Mouse (Mus musculus): ENCODE results near the gene Gm20388. TPM values are rescaled to one million over a fixed set of nuclear protein-coding genes. Genes with fewer than 3 reads are reported as not detected.

Gene Gm20388
- polyA plus RNA-seq, 1 experiment = 0.36 TPM

DNA sequence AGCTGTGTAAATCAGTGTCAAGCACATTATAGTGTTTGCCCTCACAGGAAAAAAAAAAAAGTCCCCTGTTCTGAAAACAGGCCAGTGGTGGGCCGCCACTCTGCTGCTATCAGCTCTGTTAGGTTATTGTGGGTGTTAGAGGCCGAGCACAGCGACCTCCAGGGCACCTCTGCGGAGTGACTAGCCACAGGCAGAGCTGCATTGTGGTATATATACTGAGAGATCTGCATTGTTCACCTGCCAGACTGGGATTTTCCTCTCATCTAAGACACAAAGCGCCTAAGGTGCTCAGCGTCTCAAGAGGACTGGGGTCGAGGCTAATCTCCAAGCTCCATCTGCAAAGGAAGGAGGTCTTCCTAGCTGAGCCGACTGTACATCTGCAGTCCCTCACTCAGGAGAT is 252.7 kb downstream of the Gm20388 start:
- no peaks in the 10 kb centered on the region for H3K36me3 ChIP-seq (ENCODE audit: control insufficient read depth)
- H3K9me3 ChIP-seq (ENCODE audit: control insufficient read depth, low read length) = no peaks in the 10 kb centered on the region
- TF ChIP-seq GATA1 (IDR thresholded peaks at IDR 0.05; ENCODE audit: low read length) (no peak), TAL1 (IDR thresholded peaks at IDR 0.05; ENCODE audit: low read length) (no peak)
- no peaks in the 10 kb centered on the region; the same call in 1 of the 2 replicates for H3K27me3 ChIP-seq (ENCODE audit: control insufficient read depth)
- no peak overlapping the region for H3K4me3 ChIP-seq (replicated peaks)
- H3K4me1 ChIP-seq (ENCODE audit: control insufficient read depth) = no peaks in the 10 kb centered on the region

DNA sequence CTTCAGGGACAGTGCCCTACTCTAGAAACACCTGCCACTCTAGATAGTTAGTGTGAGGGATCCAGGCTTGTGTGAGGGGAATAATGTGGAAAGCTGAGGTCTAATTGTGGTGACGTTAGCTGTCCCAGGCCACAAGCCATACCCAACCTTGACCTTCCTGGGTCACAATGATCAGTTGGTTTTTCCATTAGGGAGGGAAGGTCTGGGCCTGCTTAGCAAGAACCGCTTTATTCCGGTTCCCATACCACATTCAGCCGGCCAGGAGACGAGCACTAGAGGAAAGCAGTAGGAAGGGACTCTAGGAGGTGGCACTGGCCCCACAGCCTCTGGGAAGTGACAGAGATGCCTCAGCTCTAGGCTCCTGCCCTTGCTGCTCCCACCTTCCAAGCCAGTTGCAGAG is 253.4 kb downstream of the Gm20388 start:
- no peaks in the 10 kb centered on the region for H3K9me3 ChIP-seq (ENCODE audit: control insufficient read depth, low read length)
- TF ChIP-seq TAL1 (IDR thresholded peaks at IDR 0.05; ENCODE audit: low read length) = no peak
- no peak for TF ChIP-seq GATA1 (IDR thresholded peaks at IDR 0.05; ENCODE audit: low read length)
- no peaks in the 10 kb centered on the region for H3K36me3 ChIP-seq (ENCODE audit: control insufficient read depth)
- no peak overlapping the region for H3K4me3 ChIP-seq (replicated peaks)
- H3K27me3 ChIP-seq (ENCODE audit: control insufficient read depth) = no peaks in the 10 kb centered on the region; the same call in 1 of the 2 replicates
- no peaks in the 10 kb centered on the region for H3K4me1 ChIP-seq (ENCODE audit: control insufficient read depth)

DNA sequence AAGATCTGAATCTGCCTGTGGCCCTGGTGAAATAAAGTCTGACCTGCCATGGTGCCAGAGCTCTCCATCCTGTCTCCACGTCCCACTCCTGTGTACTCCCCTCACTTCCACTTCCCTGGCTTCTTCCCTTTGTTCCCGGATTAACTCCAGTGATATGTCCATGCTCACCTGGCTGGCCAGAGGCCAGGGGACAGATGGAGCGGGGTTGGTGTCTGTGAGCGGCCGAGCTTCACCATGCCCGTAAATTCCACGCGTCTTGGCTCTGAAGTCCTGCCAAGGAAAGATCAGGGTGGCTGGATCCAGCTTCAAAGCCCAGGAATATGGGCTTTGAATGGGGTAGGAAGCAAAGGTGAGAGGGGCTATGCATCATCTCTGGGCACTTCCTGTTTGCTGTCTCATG is 256.5 kb downstream of the Gm20388 start:
- Histone ChIP-seq H3K4me1 (ENCODE audit: control insufficient read depth) (no peaks in the 10 kb centered on the region), H3K27me3 (ENCODE audit: control insufficient read depth) (peaks cover 3% of the 10 kb centered on the region), H3K9me3 (ENCODE audit: control insufficient read depth, low read length) (no peaks in the 10 kb centered on the region), H3K36me3 (ENCODE audit: control insufficient read depth) (no peaks in the 10 kb centered on the region), H3K4me3 (replicated peaks) (no peak overlapping the region)
- TF ChIP-seq TAL1 (IDR thresholded peaks at IDR 0.05; ENCODE audit: low read length) = no peak
- no peak for TF ChIP-seq GATA1 (IDR thresholded peaks at IDR 0.05; ENCODE audit: low read length)

DNA sequence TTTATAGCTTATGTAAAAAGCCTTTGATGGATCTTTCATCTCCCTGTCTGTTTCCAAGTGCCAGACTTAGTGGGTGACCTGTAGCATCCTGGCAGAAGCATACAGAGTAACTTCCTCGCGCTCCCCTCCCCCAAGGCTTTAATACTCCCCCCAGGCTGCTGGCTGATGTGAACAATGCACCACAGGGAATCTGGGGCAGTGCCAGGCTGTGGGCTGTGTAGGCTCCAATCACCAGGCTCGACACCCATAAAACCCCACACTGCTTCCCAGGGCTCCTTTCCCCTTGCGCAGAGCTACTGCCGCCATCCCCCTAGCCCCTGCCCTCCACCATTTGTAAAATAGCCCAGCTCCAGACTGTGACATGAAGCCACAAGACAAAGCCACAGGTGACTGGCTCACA is 257.2 kb downstream of the Gm20388 start:
- Histone ChIP-seq H3K27me3 (ENCODE audit: control insufficient read depth) (peaks cover 3% of the 10 kb centered on the region), H3K4me1 (ENCODE audit: control insufficient read depth) (no peaks in the 10 kb centered on the region), H3K9me3 (ENCODE audit: control insufficient read depth, low read length) (no peaks in the 10 kb centered on the region), H3K4me3 (replicated peaks) (no peak overlapping the region), H3K36me3 (ENCODE audit: control insufficient read depth) (no peaks in the 10 kb centered on the region)
- TF ChIP-seq GATA1 (IDR thresholded peaks at IDR 0.05; ENCODE audit: low read length) = no peak
- TF ChIP-seq TAL1 (IDR thresholded peaks at IDR 0.05; ENCODE audit: low read length) = no peak

DNA sequence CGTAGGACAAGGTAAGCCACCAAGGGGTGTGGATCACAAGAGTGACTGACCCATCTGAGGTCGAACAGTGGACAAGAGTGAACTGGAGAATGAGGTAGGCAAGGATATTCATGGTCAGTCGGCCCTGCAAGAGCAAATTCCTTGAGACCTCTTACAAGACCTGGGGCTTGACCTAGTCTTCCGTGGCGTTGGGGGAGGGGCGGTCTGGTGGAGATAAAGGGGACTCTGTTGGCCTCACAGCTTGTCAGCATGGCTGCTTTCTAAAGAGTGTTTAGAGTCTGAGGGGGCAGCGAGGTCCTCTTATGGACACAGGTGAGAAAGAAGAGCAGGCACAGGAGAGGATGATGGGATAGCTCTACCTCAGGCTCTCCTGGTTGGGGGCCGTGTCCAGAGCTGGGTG is 258.5 kb downstream of the Gm20388 start:
- no peaks in the 10 kb centered on the region for H3K4me1 ChIP-seq (ENCODE audit: control insufficient read depth)
- TF ChIP-seq TAL1 (IDR thresholded peaks at IDR 0.05; ENCODE audit: low read length) = no peak
- TF ChIP-seq GATA1 (IDR thresholded peaks at IDR 0.05; ENCODE audit: low read length) = no peak
- H3K4me3 ChIP-seq (replicated peaks) = no peak overlapping the region
- H3K9me3 ChIP-seq (ENCODE audit: control insufficient read depth, low read length) = no peaks in the 10 kb centered on the region
- H3K27me3 ChIP-seq (ENCODE audit: control insufficient read depth) = peaks cover 3% of the 10 kb centered on the region
- no peaks in the 10 kb centered on the region for H3K36me3 ChIP-seq (ENCODE audit: control insufficient read depth)

DNA sequence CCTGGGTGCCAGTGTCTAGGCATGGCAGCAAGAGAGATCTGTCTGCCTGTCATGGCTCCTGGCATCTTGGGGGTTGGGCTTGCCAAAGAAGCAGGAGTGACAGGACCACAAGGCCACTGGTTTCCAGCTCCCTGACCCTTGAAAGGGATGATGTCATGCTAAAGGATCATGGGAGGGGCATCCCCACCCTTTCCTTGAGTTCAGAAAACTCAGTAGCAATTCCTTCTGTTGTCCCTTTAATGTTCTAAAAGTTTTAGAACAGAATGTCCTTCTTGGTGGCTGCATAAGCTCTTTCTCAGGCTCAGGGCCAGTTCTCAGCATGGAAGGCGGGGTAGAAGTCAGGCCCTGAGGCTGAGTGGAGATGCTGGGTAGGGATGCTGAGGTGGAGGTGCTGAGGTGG is 262.6 kb downstream of the Gm20388 start:
- Histone ChIP-seq H3K4me3 (replicated peaks) (no peak overlapping the region), H3K36me3 (ENCODE audit: control insufficient read depth) (no peaks in the 10 kb centered on the region), H3K27me3 (ENCODE audit: control insufficient read depth) (peaks cover 34% of the 10 kb centered on the region), H3K4me1 (ENCODE audit: control insufficient read depth) (no peaks in the 10 kb centered on the region), H3K9me3 (ENCODE audit: control insufficient read depth, low read length) (no peaks in the 10 kb centered on the region)
- TF ChIP-seq TAL1 (IDR thresholded peaks at IDR 0.05; ENCODE audit: low read length) (no peak), GATA1 (IDR thresholded peaks at IDR 0.05; ENCODE audit: low read length) (no peak)

DNA sequence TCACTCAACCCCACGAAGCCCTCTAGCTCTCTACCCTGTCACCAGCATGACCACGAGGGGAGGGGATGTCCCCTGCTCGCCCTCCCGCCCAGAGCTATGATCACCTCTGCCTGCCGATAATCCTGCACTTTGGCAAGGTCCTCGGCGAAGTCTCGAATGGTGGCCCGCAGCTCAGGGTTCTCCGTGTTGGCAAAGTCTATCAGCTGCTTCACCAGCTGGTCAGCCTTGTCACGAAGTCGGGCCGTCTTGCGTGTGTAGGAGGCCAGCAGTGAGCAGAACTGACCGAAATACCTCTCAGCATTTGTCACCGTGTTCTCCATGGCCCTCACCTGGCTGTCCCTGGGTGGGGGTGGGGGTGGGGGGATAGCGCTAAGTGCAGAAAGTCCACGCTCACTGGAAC is 264.0 kb downstream of the Gm20388 start:
- H3K4me1 ChIP-seq (ENCODE audit: control insufficient read depth) = peaks cover 3% of the 10 kb centered on the region; the same call in 1 of the 2 replicates
- H3K27me3 ChIP-seq (ENCODE audit: control insufficient read depth) = peaks cover 37% of the 10 kb centered on the region
- H3K4me3 ChIP-seq (replicated peaks) = no peak overlapping the region
- no peak for TF ChIP-seq GATA1 (IDR thresholded peaks at IDR 0.05; ENCODE audit: low read length)
- no peak for TF ChIP-seq TAL1 (IDR thresholded peaks at IDR 0.05; ENCODE audit: low read length)
- H3K36me3 ChIP-seq (ENCODE audit: control insufficient read depth) = no peaks in the 10 kb centered on the region
- no peaks in the 10 kb centered on the region for H3K9me3 ChIP-seq (ENCODE audit: control insufficient read depth, low read length)

DNA sequence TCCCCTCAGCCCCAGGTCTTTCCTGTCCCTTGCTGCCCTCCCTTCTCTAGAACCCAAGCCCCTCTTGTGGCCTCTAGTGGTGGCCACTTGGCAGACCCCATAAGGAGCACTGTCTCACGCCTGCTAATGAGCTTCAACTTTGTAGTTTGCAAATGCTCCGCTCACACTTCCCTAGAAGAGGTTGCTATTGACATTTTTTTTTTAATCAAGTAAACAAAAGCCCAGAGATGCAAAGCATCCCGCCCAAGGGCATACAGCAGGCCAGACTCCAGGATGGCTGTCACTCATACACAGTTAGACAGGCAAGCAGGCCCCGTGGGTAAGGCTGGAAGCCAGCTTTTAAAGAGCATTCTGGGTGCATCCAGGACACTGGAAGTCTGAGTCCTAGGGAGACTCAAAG is 266.0 kb downstream of the Gm20388 start:
- Histone ChIP-seq H3K4me3 (replicated peaks) (no peak overlapping the region), H3K9me3 (ENCODE audit: control insufficient read depth, low read length) (no peaks in the 10 kb centered on the region), H3K27me3 (ENCODE audit: control insufficient read depth) (peaks cover 37% of the 10 kb centered on the region), H3K36me3 (ENCODE audit: control insufficient read depth) (no peaks in the 10 kb centered on the region), H3K4me1 (ENCODE audit: control insufficient read depth) (peaks cover 3% of the 10 kb centered on the region; the same call in 1 of the 2 replicates)
- TF ChIP-seq GATA1 (IDR thresholded peaks at IDR 0.05; ENCODE audit: low read length) (no peak), TAL1 (IDR thresholded peaks at IDR 0.05; ENCODE audit: low read length) (no peak)

DNA sequence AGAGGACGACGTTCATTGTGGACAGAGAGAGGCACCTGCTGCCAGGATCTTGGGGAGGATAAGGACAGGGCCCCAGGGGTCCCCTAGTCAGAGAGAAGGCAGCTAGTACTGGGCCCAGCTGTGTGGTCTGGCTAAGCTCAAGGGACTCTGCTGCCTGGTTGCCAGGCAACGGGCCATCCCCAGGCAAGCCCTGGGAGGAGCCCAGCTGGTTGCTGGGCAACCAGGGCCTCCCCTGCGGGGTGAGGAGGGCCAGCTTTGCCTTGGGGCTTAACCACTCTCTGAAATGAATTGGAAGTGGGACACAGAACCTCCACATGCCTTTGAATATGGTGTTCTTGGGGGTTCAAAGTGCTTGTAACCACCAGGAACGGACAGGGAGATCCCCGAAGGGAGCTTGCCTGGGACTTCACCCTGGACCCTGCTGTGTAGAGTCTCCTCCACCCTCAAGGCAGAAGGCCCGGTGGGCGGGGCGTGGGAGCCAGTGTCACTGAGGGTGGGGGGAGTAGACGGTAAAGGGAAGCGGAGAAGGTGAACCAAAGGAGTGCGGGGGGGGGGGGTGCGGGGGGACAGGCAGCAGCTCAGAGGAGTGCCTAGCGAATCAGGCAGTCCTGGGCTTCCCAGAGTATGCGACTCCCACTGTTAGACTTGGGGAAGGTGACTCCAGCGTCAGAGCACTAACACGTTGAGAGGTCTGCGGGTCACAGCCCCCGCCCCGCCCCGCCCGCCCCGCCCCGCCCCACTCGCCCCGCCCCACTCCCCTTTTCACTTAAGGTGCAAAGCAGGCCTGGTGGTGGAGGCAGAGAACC is 266.9 kb downstream of the Gm20388 start, which contains the start of gene Fam92b:
Gene Fam92b (minus strand): TSS at position 149 of the 806 bp plus-strand sequence.
- Histone ChIP-seq H3K36me3 (ENCODE audit: control insufficient read depth) (no peaks in the 10 kb centered on the region), H3K9me3 (ENCODE audit: control insufficient read depth, low read length) (no peaks in the 10 kb centered on the region), H3K4me3 (replicated peaks) (no peak within 1 kb of the TSS), H3K27me3 (ENCODE audit: control insufficient read depth) (peaks cover 37% of the 10 kb centered on the region), H3K4me1 (ENCODE audit: control insufficient read depth) (peaks cover 3% of the 10 kb centered on the region; the same call in 1 of the 2 replicates)
- TF ChIP-seq GATA1 (IDR thresholded peaks at IDR 0.05; ENCODE audit: low read length) = no peak
- TF ChIP-seq TAL1 (IDR thresholded peaks at IDR 0.05; ENCODE audit: low read length) = no peak

All from erythroblast, embryonic 14.5 days (primary cell).